Mouse (Mus musculus) ES-E14 (cell line): ENCODE data around the gene Fam184a. TPM values are rescaled to one million over a fixed set of nuclear protein-coding genes. Genes with fewer than 3 reads are reported as not detected.
A peak's percentile ranks its signal among the peaks of the same experiment; 100 is the strongest.

Source experiments
- DNase-seq: peaks from one replicate; pipeline ENCODE4 v3.0.0-alpha.2; 2013; ENCODE audit warnings: low read depth, low spot score
- H3K27ac ChIP-seq: 2 replicates; pipeline ENCODE4 v1.5.1; 2012; ENCODE audit warnings: low read depth, mild to moderate bottlenecking, low read length, moderate library complexity, mixed read lengths; ENCODE audit not compliant: poor library complexity, insufficient read depth, severe bottlenecking
- H3K36me3 ChIP-seq: 2 replicates; pipeline ENCODE4 v1.6.1; 2012; ENCODE audit warnings: mild to moderate bottlenecking, low read length, moderate library complexity, mixed read lengths; ENCODE audit not compliant: control insufficient read depth, poor library complexity, insufficient read depth, severe bottlenecking
- H3K4me1 ChIP-seq, 2 experiments: fragments of 150-350 bp in 1 of 2; sonication (generic) in 1 of 2; 2 replicates each; pipeline ENCODE4 v1.6.1; 2012; ENCODE audit warnings: low read length in 2 of 2, mild to moderate bottlenecking in 1 of 2, mixed read lengths in 1 of 2; ENCODE audit not compliant: control insufficient read depth in 2 of 2, insufficient read depth in 2 of 2, poor library complexity in 1 of 2
- H3K4me3 ChIP-seq, 2 experiments: fragments of 150-350 bp in 1 of 2; sonication (generic) in 1 of 2; 2 replicates each; pipeline ENCODE4 v1.5.1; 2012; ENCODE audit warnings: low read length in 2 of 2, low read depth in 1 of 2, mild to moderate bottlenecking in 1 of 2, mixed read lengths in 1 of 2; ENCODE audit not compliant: insufficient read depth in 1 of 2, poor library complexity in 1 of 2, severe bottlenecking in 1 of 2
- H3K9ac ChIP-seq: 2 replicates; pipeline ENCODE4 v1.6.1; 2012; ENCODE audit warnings: low read depth, mild to moderate bottlenecking, low read length, mixed read lengths; ENCODE audit not compliant: poor library complexity, insufficient read depth, severe bottlenecking
- H3K9me3 ChIP-seq: fragments of 150-350 bp; sonication (generic); 2 replicates; pipeline ENCODE4 v1.6.1; 2012; ENCODE audit warnings: low read depth, mild to moderate bottlenecking, low read length; ENCODE audit not compliant: control insufficient read depth, insufficient read depth
- CHD2 ChIP-seq: IDR thresholded peaks from 2 replicates; pipeline ENCODE4 v1.6.1; 2014; ENCODE audit warnings: mild to moderate bottlenecking, low read depth, low read length, inconsistent platforms
- HCFC1 ChIP-seq: IDR thresholded peaks from 2 replicates; pipeline ENCODE4 v1.6.1; 2012; ENCODE audit warnings: low read length, inconsistent platforms, borderline replicate concordance; ENCODE audit not compliant: insufficient read depth
- MAFK ChIP-seq: IDR thresholded peaks from 2 replicates; pipeline ENCODE4 v1.6.1; 2014; ENCODE audit warnings: mild to moderate bottlenecking, low read depth, low read length, inconsistent platforms; ENCODE audit not compliant: insufficient read depth
- ZC3H11A ChIP-seq: IDR thresholded peaks from 2 replicates; pipeline ENCODE4 v1.6.1; 2012; ENCODE audit warnings: low read depth, mild to moderate bottlenecking, inconsistent platforms, low read length, borderline replicate concordance
- ZNF384 ChIP-seq: IDR thresholded peaks from 2 replicates; pipeline ENCODE4 v1.6.1; 2012; ENCODE audit warnings: low read depth, low read length, inconsistent platforms
- in situ Hi-C, 2 experiments: fragments of 600-800 bp; cut with MboI; formaldehyde crosslinking; loops; one replicate each; pipeline ENCODE4 v1.15.1; 2025; ENCODE audit warnings: low sequenced_read_pairs in 2 of 2, inconsistent platforms in 1 of 2; ENCODE audit not compliant: unreplicated experiment in 2 of 2
- total RNA-seq: library from RNA; depleted of rRNA; stranded (reverse); fragments of 300-350 nt; gene quantifications from 2 replicates; pipeline ENCODE4 v1.2.3, GENCODE M21; 2012; rRNA removed

Gene Fam184a
- total RNA-seq, 1 experiment = 2.4 TPM

- no peak for TF ChIP-seq CHD2
- no peak for TF ChIP-seq ZNF384
- no peak for TF ChIP-seq HCFC1
- TF ChIP-seq MAFK = no peak
- TF ChIP-seq ZC3H11A = no peak
- in situ Hi-C loops = no loop called here
- H3K4me1 ChIP-seq = peaks cover 2% of the 10 kb centered on the region in 2 experiments; a peak in 1 of 4 replicates
- H3K27ac ChIP-seq = no peak overlapping the region
- DNase-seq = no peak
- no peaks in the 10 kb centered on the region for H3K9me3 ChIP-seq
- peak overlapping the region; percentile 74 for H3K9ac ChIP-seq
- H3K36me3 ChIP-seq = 0 out of 2 replicates have a peak, but pooled peaks cover 3% of the 10 kb centered on the region
- peak overlapping the region; percentile 69 to 70 for H3K4me3 ChIP-seq
These were observed 154.9 kb downstream of the Fam184a start for GRCm38 (mm10) chr10:53595744-53596676.

- Histone ChIP-seq H3K36me3 (no peaks in the 10 kb centered on the region), H3K4me1 (peaks cover 0 to 4% of the 10 kb centered on the region in 2 experiments; a peak in 2 of 4 replicates), H3K9ac (no peak overlapping the region), H3K4me3 (no peak overlapping the region), H3K9me3 (no peaks in the 10 kb centered on the region), H3K27ac (no peak overlapping the region)
- TF ChIP-seq MAFK = no peak
- no peak for TF ChIP-seq HCFC1
- no peak for TF ChIP-seq ZC3H11A
- TF ChIP-seq CHD2 = no peak
- TF ChIP-seq ZNF384 = no peak
- no peak for DNase-seq
- in situ Hi-C loops = no loop called here
These were observed 165.1 kb downstream of the Fam184a start for GRCm38 (mm10) chr10:53585777-53586176.

Other genes with a start within 250 kb of the Fam184a start
- 42.3 and 64.7 TPM in 2 replicates for gene Asf1a, start 154.4 kb downstream of the Fam184a start, total RNA-seq
- 14.9 and 18.3 TPM in 2 replicates for gene Mcm9, start 120.7 kb downstream of the Fam184a start, total RNA-seq